In the genomic region with DNA sequence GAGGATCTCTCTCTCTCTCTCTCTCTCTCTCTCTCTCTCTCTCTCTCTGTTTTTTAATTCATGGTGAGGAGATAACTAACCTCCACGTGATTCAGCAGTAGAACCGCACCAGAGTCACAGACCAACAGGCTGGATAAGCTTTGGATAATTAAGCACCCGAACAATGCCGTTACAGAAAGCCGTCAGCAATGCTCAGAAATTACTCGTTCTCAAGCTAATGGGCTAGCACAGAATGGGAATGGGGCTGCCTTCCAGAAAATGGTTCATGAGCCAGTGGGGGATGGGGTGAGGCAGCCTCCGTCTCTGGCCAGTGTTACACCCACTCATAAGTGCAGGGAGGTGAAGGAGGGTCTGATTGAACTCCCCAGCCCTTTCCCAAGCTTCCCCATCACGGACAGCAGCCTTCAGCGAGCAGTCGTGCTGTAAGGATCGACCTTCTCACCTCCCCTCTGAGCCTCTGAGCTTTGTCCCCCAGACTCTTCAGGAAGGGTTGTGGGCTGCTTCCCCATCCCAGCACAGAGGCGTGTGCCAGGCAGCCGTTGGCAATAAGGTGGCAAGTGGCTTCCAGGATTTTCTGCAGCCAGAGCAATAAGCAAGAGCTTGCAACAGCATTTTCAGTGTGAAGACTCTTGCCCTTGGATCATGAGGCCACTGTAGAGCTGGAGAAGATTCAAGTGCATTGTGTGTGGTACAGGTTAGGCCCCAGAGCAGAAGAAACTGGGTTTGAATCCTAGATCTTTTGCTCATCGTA, we compare ENCODE assay signal across 14 mouse cellular contexts. TPM values are rescaled to one million over a fixed set of nuclear protein-coding genes. Genes with fewer than 3 reads are reported as not detected.
DNase-seq lines count a peak whose midpoint lies in the region; ATAC-seq and TF ChIP-seq lines count a peak whose summit lies in the region.
"Had no signal": no experiment of that assay in that cellular context is flagged by ENCODE, and none has a peak within 500 bp of the region (broad histone marks: within the 10 kb centered on the region; RNA-seq: fewer than 3 reads in every experiment).

No protein-coding gene starts in this region.

- no peak overlapping the region for H3K9ac ChIP-seq in kidney, embryonic 15.5 days
- H3K9ac ChIP-seq in midbrain, postnatal 0 days (replicated peaks; ENCODE audit: low read length, poor library complexity, severe bottlenecking), result no peak overlapping the region
- no peak overlapping the region for H3K9ac ChIP-seq in midbrain, embryonic 15.5 days
- H3K9ac ChIP-seq: embryonic facial prominence, embryonic 13.5 days; intestine, embryonic 15.5 days had no signal

- WGBS in kidney, embryonic 15.5 days, result 66% methylated on average over 14 of the region's 14 CpGs
- 72% methylated on average over 14 of the region's 14 CpGs for WGBS in midbrain, postnatal 0 days
- 70% methylated on average over 14 of the region's 14 CpGs for WGBS in midbrain, embryonic 15.5 days

- no peak overlapping the region for H3K4me3 ChIP-seq in kidney, embryonic 15.5 days (replicated peaks)
- no peak overlapping the region for H3K4me3 ChIP-seq in midbrain, postnatal 0 days (ENCODE audit: low read depth, low read length)
- no peak overlapping the region for H3K4me3 ChIP-seq in midbrain, embryonic 15.5 days
- H3K4me3 ChIP-seq: embryonic facial prominence, embryonic 13.5 days; intestine, embryonic 15.5 days had no signal

- no peaks in the 10 kb centered on the region for H3K9me3 ChIP-seq in kidney, embryonic 15.5 days (replicated peaks)
- no peaks in the 10 kb centered on the region for H3K9me3 ChIP-seq in midbrain, postnatal 0 days (ENCODE audit: low read length)
- H3K9me3 ChIP-seq in midbrain, embryonic 15.5 days, result no peaks in the 10 kb centered on the region
- H3K9me3 ChIP-seq: embryonic facial prominence, embryonic 13.5 days; intestine, embryonic 15.5 days had no signal

- no peaks in the 10 kb centered on the region for H3K36me3 ChIP-seq in kidney, embryonic 15.5 days
- H3K36me3 ChIP-seq in midbrain, postnatal 0 days (ENCODE audit: insufficient read depth, low read length), result no peaks in the 10 kb centered on the region
- H3K36me3 ChIP-seq in midbrain, embryonic 15.5 days (replicated peaks), result no peaks in the 10 kb centered on the region
- H3K36me3 ChIP-seq: embryonic facial prominence, embryonic 13.5 days; intestine, embryonic 15.5 days had no signal

- no peak overlapping the region for H3K4me2 ChIP-seq in kidney, embryonic 15.5 days
- no peak overlapping the region for H3K4me2 ChIP-seq in midbrain, postnatal 0 days (ENCODE audit: low read depth, low read length, poor library complexity, severe bottlenecking)
- no peak overlapping the region for H3K4me2 ChIP-seq in midbrain, embryonic 15.5 days
- H3K4me2 ChIP-seq: embryonic facial prominence, embryonic 13.5 days; intestine, embryonic 15.5 days had no signal

- H3K4me1 ChIP-seq in kidney, embryonic 15.5 days, result no peaks in the 10 kb centered on the region
- H3K4me1 ChIP-seq in midbrain, postnatal 0 days (ENCODE audit: insufficient read depth, low read length), result no peaks in the 10 kb centered on the region
- no peaks in the 10 kb centered on the region for H3K4me1 ChIP-seq in midbrain, embryonic 15.5 days
- H3K4me1 ChIP-seq: embryonic facial prominence, embryonic 13.5 days; intestine, embryonic 15.5 days had no signal

- DNase-seq in cerebellum, postnatal 14 days, result peak; percentile 30 to 45
- DNase-seq in kidney, adult 18-20 months, result peak; percentile 8
- DNase-seq in midbrain, postnatal 0 days (ENCODE audit: low spot score), result peak; percentile 41
- peak; percentile 8 to 41 for DNase-seq in adrenal gland, postnatal 36 days
- no peak for DNase-seq in spleen, postnatal 36 days (ENCODE audit: low spot score in 2 of 2)
- DNase-seq: B cell, adult 2 months; heart, adult 18-20 months; thymus, postnatal 25 days had no signal

- no peak overlapping the region for H3K27ac ChIP-seq in kidney, embryonic 15.5 days
- H3K27ac ChIP-seq in midbrain, postnatal 0 days (ENCODE audit: low read depth, low read length), result no peak overlapping the region
- no peak overlapping the region for H3K27ac ChIP-seq in midbrain, embryonic 15.5 days
- H3K27ac ChIP-seq: embryonic facial prominence, embryonic 13.5 days; intestine, embryonic 15.5 days had no signal

- no peaks in the 10 kb centered on the region for H3K27me3 ChIP-seq in kidney, embryonic 15.5 days
- no peaks in the 10 kb centered on the region for H3K27me3 ChIP-seq in midbrain, postnatal 0 days (ENCODE audit: insufficient read depth, low read length)
- no peaks in the 10 kb centered on the region for H3K27me3 ChIP-seq in midbrain, embryonic 15.5 days (replicated peaks)
- H3K27me3 ChIP-seq: embryonic facial prominence, embryonic 13.5 days; intestine, embryonic 15.5 days had no signal

- no peak for TF ChIP-seq CTCF in midbrain, postnatal 0 days (IDR thresholded peaks at IDR 0.05)

- ATAC-seq in cerebellum, adult (ENCODE audit: insufficient number of reproducible peaks, low FRiP score, low TSS enrichment), result no peak
- no peak for ATAC-seq in kidney, embryonic 15.5 days (replicated peaks; ENCODE audit: low FRiP score)
- ATAC-seq in midbrain, postnatal 0 days (ENCODE audit: low FRiP score), result no peak
- no peak for ATAC-seq in midbrain, embryonic 15.5 days (replicated peaks)
- ATAC-seq: intestine, embryonic 15.5 days; lung, postnatal 0 days had no signal

RNA-seq across cellular contexts. Expression of a gene that starts 58.6 kb away (rescaled TPM):
- 2.6 and 2.7 TPM in 2 replicates for polyA plus RNA-seq in kidney, embryonic 15.5 days (2015; fragmentation: Nextera tagmentation; extraction: Ambion mirVana)
- 32.5 and 32.6 TPM in 2 replicates for total RNA-seq in midbrain, postnatal 0 days (2014; rRNA removed)
- 7.7 and 9.3 TPM in 2 replicates for polyA plus RNA-seq in midbrain, postnatal 0 days (2015; fragmentation: Nextera tagmentation; extraction: Ambion mirVana)
- polyA plus RNA-seq in midbrain, embryonic 15.5 days (2015; fragmentation: Nextera tagmentation; extraction: Ambion mirVana), result 8.8 and 10.5 TPM in 2 replicates
- 1 to 10 TPM; 2.8 to 6.6 TPM for total RNA-seq in adrenal gland, postnatal 36 days (2021)

Comparison
In these comparisons a context has a peak if more than half of its experiments do, and no peak if none do; other contexts are left out.
1. DNase-seq: peak in cerebellum, postnatal 14 days (2 of 2), kidney, adult 18-20 months (single experiment), midbrain, postnatal 0 days (single experiment) and adrenal gland, postnatal 36 days (2 of 2); none in spleen, postnatal 36 days (0 of 2).